Comparison of ENCODE assay signal across 8 mouse cellular contexts in the genomic region with DNA sequence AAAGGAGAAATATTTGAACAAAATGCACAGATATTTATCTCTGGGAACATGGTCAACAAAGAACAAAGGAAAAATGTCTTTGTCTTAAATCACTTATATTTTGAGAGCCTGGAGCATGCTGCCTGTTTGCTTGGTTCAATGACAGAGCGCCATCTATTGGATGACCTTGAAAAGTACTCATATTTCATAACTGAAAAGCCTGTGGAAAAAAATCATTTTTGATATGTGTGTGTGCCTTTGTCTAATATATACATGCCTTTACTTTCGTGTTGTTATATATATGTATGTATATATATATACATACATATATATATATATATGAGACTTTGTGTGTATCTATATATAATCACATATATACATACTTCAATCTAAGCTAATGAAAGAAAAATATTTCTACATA.
DNase-seq lines count a peak whose midpoint lies in the region; ATAC-seq and TF ChIP-seq lines count a peak whose summit lies in the region.
"Had no signal": no experiment of that assay in that cellular context is flagged by ENCODE, and none has a peak within 500 bp of the region (broad histone marks: within the 10 kb centered on the region; RNA-seq: fewer than 3 reads in every experiment).

No protein-coding gene starts in this region.

- H3K36me3 ChIP-seq in lung, postnatal 0 days (ENCODE audit: insufficient read depth, low read length): no peaks in the 10 kb centered on the region
- H3K36me3 ChIP-seq: embryonic facial prominence, embryonic 13.5 days had no signal

- no peaks in the 10 kb centered on the region for H3K9me3 ChIP-seq in lung, postnatal 0 days (ENCODE audit: low read length)
- H3K9me3 ChIP-seq: embryonic facial prominence, embryonic 13.5 days had no signal

- no peak overlapping the region for H3K9ac ChIP-seq in lung, postnatal 0 days (replicated peaks; ENCODE audit: low read depth)

- no peak overlapping the region for H3K4me3 ChIP-seq in lung, postnatal 0 days (ENCODE audit: low read depth, low read length)

- TF ChIP-seq CTCF in lung, postnatal 0 days (IDR thresholded peaks at IDR 0.05): peak; percentile 68

- no peaks in the 10 kb centered on the region for H3K4me1 ChIP-seq in lung, postnatal 0 days (ENCODE audit: insufficient read depth, low read depth, low read length)
- H3K4me1 ChIP-seq: embryonic facial prominence, embryonic 13.5 days had no signal

- H3K27me3 ChIP-seq in lung, postnatal 0 days (replicated peaks; ENCODE audit: insufficient read depth, low read length): no peaks in the 10 kb centered on the region
- H3K27me3 ChIP-seq: embryonic facial prominence, embryonic 13.5 days had no signal

- peak; percentile 14 to 32 for DNase-seq in layer of hippocampus, postnatal 10 days (ENCODE audit: low spot score in 2 of 2)
- no peak for DNase-seq in layer of hippocampus, adult 9-11 months
- peak; percentile 79 for DNase-seq in NIH3T3 (ENCODE audit: low read depth)
- peak; percentile 72 for DNase-seq in embryo, embryonic 11 days
- DNase-seq in lung, postnatal 0 days (ENCODE audit: low spot score): peak; percentile 73
- DNase-seq in T-cell, adult 2 months (ENCODE audit: low spot score): no peak
- no peak for DNase-seq in urinary bladder, adult 2 months (ENCODE audit: low spot score)

- H3K27ac ChIP-seq in lung, postnatal 0 days (ENCODE audit: low read length): no peak overlapping the region

- TF ChIP-seq EP300 in lung, postnatal 0 days (IDR thresholded peaks at IDR 0.05): no peak

- ATAC-seq in lung, postnatal 0 days: no peak

- no peak overlapping the region for H3K4me2 ChIP-seq in lung, postnatal 0 days (replicated peaks; ENCODE audit: low read depth, low read length)

- 3% methylated on average over 2 of the region's 2 CpGs for WGBS in lung, postnatal 0 days

Comparison
In these comparisons a context has a peak if more than half of its experiments do, and no peak if none do; other contexts are left out.
1. DNase-seq: peak in layer of hippocampus, postnatal 10 days (2 of 2), NIH3T3 (single experiment), embryo, embryonic 11 days (single experiment) and lung, postnatal 0 days (single experiment); none in layer of hippocampus, adult 9-11 months (single experiment), T-cell, adult 2 months (single experiment) and urinary bladder, adult 2 months (single experiment).